Mouse (Mus musculus) intestine, embryonic 16.5 days (tissue): ENCODE measurements around the gene Camta1. TPM values are rescaled to one million over a fixed set of nuclear protein-coding genes. Genes with fewer than 3 reads are reported as not detected.

Experiments
- ATAC-seq: fragments of 200-750 bp; cut with Nextera tagmentation; 2 replicates; pipeline ENCODE4 v1.8.0; 2017; ENCODE audit warnings: moderate TSS enrichment, moderate library complexity
- H3K27ac ChIP-seq: fragments of 300-500 bp; sonication (generic); 2 replicates; pipeline ENCODE4 v1.5.1; 2014; ENCODE audit warnings: mild to moderate bottlenecking, low read length
- H3K27me3 ChIP-seq: fragments of 300-500 bp; sonication (generic); replicated peaks from 2 replicates; pipeline ENCODE4 v1.6.1; 2014; ENCODE audit warnings: low read length, control low read depth, mixed read lengths; ENCODE audit not compliant: control insufficient read depth, insufficient read depth
- H3K36me3 ChIP-seq: fragments of 300-500 bp; sonication (generic); 2 replicates; pipeline ENCODE4 v1.6.1; 2014; ENCODE audit warnings: low read length, control low read depth; ENCODE audit not compliant: control insufficient read depth, insufficient read depth
- H3K4me1 ChIP-seq: fragments of 300-500 bp; sonication (generic); 2 replicates; pipeline ENCODE4 v1.6.1; 2014; ENCODE audit warnings: low read length, control low read depth, mixed read lengths; ENCODE audit not compliant: control insufficient read depth, insufficient read depth
- H3K4me2 ChIP-seq: fragments of 300-500 bp; sonication (generic); 2 replicates; pipeline ENCODE4 v1.6.1; 2014; ENCODE audit warnings: low read depth, low read length, control low read depth
- H3K4me3 ChIP-seq: fragments of 300-500 bp; sonication (generic); 2 replicates; pipeline ENCODE4 v1.5.1; 2014; ENCODE audit warnings: mild to moderate bottlenecking, low read length
- H3K9ac ChIP-seq: fragments of 300-500 bp; sonication (generic); 2 replicates; pipeline ENCODE4 v1.6.1; 2014; ENCODE audit warnings: low read depth, low read length
- H3K9me3 ChIP-seq: fragments of 300-500 bp; sonication (generic); 2 replicates; pipeline ENCODE4 v1.6.1; 2016; ENCODE audit warnings: low read length, control low read depth; ENCODE audit not compliant: control insufficient read depth
- WGBS: fragments of 180-500 bp; shearing (Covaris S2); extraction: QIAGEN DNeasy Blood & Tissue Kit; methylation state at CpG from one replicate; pipeline ENCODE4 v1.1.7; 2014; 5-methylcytosine and 5-hydroxymethylcytosine counted together
- polyA plus RNA-seq: library from polyadenylated mRNA; unstranded; fragments of >200 nt; fragmentation: Nextera tagmentation; extraction: Ambion mirVana; gene quantifications from 2 replicates; pipeline ENCODE4 v1.2.1, GENCODE M21; 2015

Gene Camta1
- polyA plus RNA-seq, 1 experiment from 2014 or later = 69.1 TPM

DNA sequence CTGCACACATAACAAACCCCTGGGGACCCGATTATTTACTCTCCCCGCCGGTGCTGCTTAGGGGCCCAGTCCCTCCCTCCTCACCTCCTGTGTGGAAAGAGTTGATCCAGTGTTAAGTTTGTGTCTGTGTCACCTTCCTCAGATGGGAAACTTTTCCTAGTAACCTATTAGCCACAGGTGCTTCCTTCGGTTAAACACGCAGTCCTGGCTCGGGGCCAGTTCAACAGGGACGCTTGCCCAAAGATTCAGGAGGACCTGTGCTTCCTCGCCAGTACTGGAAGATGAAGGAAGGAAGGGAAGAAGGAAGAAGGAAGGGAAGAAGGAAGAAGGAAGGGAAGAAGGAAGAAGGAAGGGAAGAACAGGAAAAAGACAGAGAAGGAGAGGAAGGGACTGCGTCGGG lies 312.2 kb downstream of the Camta1 start:
- WGBS = 37% methylated on average over 10 of the region's 10 CpGs
- no peak overlapping the region for H3K4me3 ChIP-seq
- H3K4me1 ChIP-seq = no peaks in the 10 kb centered on the region
- no peak overlapping the region for H3K9ac ChIP-seq
- H3K36me3 ChIP-seq = no peaks in the 10 kb centered on the region
- no peak overlapping the region for H3K27ac ChIP-seq
- H3K9me3 ChIP-seq = no peaks in the 10 kb centered on the region
- H3K4me2 ChIP-seq = no peak overlapping the region
- no peaks in the 10 kb centered on the region for H3K27me3 ChIP-seq
- no peak for ATAC-seq

DNA sequence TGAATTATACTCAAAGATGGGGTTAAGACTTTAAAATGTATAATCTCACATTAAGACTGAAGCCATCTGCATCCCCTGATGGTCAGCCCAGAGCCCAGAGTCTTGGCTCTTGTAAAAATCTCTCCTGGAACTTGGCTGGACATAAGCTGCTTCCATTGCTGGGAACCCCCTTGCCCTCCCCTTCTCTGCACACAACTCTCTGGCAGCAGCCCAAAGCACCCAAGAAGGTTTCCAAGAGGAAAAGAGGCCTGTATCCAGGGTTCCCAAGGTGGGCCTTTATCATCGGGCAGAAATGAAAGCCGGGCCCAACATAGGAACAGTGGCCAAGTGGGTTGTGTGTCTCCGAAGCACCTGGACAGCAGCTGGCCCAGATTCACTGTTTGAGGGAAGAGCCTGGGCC lies 316.2 kb downstream of the Camta1 start:
- ATAC-seq = no peak
- WGBS = 74% methylated on average over 3 of the region's 3 CpGs
- Histone ChIP-seq H3K4me1 (no peaks in the 10 kb centered on the region), H3K27ac (no peak overlapping the region), H3K36me3 (no peaks in the 10 kb centered on the region), H3K27me3 (no peaks in the 10 kb centered on the region), H3K9me3 (no peaks in the 10 kb centered on the region), H3K4me2 (no peak overlapping the region), H3K4me3 (no peak overlapping the region), H3K9ac (no peak overlapping the region)

DNA sequence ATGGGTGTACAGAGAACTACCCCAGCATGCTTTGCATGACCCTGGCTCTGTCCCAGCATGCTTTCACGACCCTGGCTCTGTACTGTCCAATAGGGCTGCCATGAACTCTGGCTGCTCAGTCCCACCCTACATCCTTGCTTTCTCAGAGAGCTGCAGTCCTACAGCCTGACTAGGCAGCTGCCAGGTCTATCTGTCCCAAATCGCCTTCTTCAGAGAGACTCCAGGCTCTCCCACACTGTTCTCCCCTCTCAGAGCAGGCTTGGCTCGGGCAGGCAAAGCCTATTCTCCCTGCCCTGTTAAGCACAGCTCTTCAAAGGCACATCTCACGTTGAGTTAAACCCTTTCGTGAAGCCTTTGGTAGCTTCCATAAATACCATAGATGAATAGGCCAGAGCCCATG lies 317.5 kb downstream of the Camta1 start:
- Histone ChIP-seq H3K27ac (no peak overlapping the region), H3K4me2 (no peak overlapping the region), H3K4me3 (no peak overlapping the region), H3K4me1 (no peaks in the 10 kb centered on the region), H3K9ac (no peak overlapping the region), H3K27me3 (no peaks in the 10 kb centered on the region), H3K36me3 (no peaks in the 10 kb centered on the region), H3K9me3 (no peaks in the 10 kb centered on the region)
- ATAC-seq = no peak
- WGBS = 48% methylated on average over 5 of the region's 5 CpGs

DNA sequence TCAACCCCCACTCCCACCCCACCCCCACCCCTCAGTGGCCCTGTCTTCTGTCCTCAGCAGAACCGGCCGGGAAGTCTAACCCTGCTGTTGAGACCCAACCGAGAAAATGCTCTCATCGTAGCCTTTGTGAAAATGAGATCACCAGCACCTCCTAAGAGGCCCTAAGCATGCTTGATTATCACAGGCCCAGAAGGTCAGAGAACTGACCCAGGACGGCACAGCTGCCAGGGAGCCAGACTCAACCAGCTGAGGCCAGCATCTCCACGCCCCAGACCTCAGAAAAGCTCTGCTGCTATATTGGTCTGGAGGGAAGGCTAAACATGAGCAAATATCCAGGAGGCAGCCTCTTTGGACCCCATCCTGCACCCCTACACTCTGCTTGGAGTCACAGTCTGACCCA lies 321.1 kb downstream of the Camta1 start:
- no peak for ATAC-seq
- H3K27ac ChIP-seq = no peak overlapping the region
- H3K27me3 ChIP-seq = no peaks in the 10 kb centered on the region
- no peaks in the 10 kb centered on the region for H3K9me3 ChIP-seq
- no peak overlapping the region for H3K4me3 ChIP-seq
- H3K4me2 ChIP-seq = no peak overlapping the region
- no peaks in the 10 kb centered on the region for H3K36me3 ChIP-seq
- H3K4me1 ChIP-seq = no peaks in the 10 kb centered on the region
- 59% methylated on average over 6 of the region's 6 CpGs for WGBS
- H3K9ac ChIP-seq = no peak overlapping the region

DNA sequence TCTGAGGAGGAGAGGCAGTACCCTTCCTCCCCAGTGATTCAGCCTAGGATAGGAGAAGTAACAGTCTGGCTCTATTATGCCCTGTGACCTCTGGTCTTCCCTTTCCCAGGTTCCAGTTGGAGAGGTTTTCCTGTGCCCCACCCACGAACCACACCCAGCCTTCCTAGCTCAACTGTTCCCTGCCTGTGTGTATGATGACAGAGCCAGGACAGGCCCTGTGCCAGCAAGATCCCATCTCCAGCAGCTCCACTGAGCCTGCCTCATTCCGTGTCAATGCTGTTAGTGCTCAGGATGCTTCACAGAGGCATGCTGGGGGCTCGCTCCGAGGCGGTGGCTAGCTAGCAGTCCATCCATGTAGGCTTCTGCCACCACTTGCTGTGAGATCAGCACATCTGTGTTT lies 321.8 kb downstream of the Camta1 start:
- no peaks in the 10 kb centered on the region for H3K9me3 ChIP-seq
- no peaks in the 10 kb centered on the region for H3K27me3 ChIP-seq
- WGBS = 76% methylated on average over 5 of the region's 5 CpGs
- ATAC-seq = no peak
- no peaks in the 10 kb centered on the region for H3K4me1 ChIP-seq
- H3K4me2 ChIP-seq = no peak overlapping the region
- H3K9ac ChIP-seq = no peak overlapping the region
- H3K36me3 ChIP-seq = no peaks in the 10 kb centered on the region
- no peak overlapping the region for H3K4me3 ChIP-seq
- H3K27ac ChIP-seq = no peak overlapping the region

DNA sequence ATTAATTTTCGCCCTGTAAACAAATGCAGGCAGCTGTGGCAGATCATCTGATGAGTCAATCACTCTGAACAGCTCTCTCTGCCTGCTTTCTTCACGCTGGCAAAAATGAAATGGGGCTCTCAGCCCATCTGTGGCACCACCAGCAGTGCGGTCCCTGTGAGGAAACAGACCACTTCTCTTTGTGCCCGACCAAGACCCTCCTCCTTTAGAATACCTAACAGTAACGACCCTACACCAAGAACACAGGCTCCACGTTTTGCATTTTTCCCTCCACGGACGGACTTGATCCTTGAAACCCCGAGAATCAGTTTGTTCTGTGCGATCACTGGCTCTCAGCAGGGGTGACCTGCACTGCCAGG lies 322.5 kb downstream of the Camta1 start:
- H3K9ac ChIP-seq = no peak overlapping the region
- ATAC-seq = no peak
- 70% methylated on average over 10 of the region's 10 CpGs for WGBS

DNA sequence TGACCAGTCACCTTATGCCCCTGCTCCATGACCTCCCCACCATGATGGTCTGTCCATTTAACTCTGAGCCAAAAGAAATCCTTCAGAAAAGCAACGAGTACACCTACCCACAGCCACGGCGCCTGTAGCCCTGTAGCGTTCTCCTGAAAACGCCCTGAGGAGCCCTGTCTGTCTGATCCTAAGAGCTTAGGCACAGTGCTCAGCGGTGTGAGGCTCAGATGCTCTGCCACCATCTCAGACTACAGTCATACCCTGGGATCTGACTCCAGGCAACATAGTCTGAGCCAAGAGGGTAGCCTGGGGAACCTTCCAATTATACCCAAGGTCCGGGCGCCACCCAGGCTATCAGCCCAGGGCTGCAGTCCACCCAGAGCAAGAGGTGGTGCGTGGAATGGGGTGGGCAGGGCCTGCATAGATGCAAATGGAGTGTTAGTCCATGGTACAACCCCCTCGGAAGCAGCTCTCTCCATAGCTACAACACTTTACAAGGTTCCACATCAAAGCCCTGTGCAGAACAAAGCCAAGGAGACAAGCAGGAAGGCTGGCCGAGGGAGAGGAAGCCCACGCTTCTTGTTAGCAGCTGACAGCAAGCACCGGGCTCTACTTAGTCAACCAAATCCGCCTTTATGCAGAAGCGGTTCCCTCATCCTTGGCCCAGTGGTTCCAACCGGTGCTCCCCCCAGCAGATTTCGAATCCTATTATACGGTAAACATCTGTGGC lies 323.1 kb downstream of the Camta1 start:
- Histone ChIP-seq H3K36me3 (no peaks in the 10 kb centered on the region), H3K9ac (no peak overlapping the region), H3K4me1 (no peaks in the 10 kb centered on the region), H3K4me2 (no peak overlapping the region), H3K4me3 (no peak overlapping the region), H3K27ac (no peak overlapping the region), H3K27me3 (no peaks in the 10 kb centered on the region), H3K9me3 (no peaks in the 10 kb centered on the region)
- no peak for ATAC-seq
- 68% methylated on average over 18 of the region's 18 CpGs for WGBS

More for the DNA sequence above, 322.5 kb downstream of the Camta1 start:
- no peak overlapping the region for H3K4me3 ChIP-seq
- no peaks in the 10 kb centered on the region for H3K9me3 ChIP-seq
- H3K27ac ChIP-seq = no peak overlapping the region
- no peaks in the 10 kb centered on the region for H3K36me3 ChIP-seq
- no peaks in the 10 kb centered on the region for H3K27me3 ChIP-seq
- no peaks in the 10 kb centered on the region for H3K4me1 ChIP-seq
- H3K4me2 ChIP-seq = no peak overlapping the region

DNA sequence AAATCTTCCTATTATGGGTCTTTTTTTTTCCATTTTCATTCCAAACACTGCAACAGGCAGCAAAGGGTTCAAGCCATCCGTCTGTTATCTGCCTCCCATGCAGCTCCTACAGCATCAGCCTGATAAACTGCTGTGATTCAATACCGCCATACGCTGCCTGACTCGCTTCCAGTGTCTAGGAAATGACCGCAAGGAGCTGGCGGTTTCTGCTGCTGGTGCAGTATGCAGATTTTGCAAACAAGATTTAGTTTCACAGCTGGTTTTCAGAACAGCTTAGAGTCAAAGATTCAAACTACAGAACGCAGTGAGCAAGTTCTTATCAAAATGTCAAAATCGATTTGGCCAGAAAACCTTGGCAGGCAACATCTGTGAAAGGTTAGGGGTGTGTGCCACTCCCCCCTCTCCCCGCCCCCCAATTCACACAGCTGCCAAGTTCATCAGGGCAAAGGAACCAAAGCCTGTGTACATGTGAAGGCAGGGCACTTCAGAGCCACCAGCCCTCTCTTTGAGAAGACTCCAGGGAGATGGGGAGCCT lies 325.7 kb downstream of the Camta1 start:
- WGBS = 45% methylated on average over 9 of the region's 9 CpGs
- Histone ChIP-seq H3K27me3 (no peaks in the 10 kb centered on the region), H3K4me2 (no peak overlapping the region), H3K9me3 (no peaks in the 10 kb centered on the region), H3K27ac (no peak overlapping the region), H3K4me3 (no peak overlapping the region), H3K36me3 (no peaks in the 10 kb centered on the region), H3K4me1 (no peaks in the 10 kb centered on the region), H3K9ac (no peak overlapping the region)
- ATAC-seq = no peak

DNA sequence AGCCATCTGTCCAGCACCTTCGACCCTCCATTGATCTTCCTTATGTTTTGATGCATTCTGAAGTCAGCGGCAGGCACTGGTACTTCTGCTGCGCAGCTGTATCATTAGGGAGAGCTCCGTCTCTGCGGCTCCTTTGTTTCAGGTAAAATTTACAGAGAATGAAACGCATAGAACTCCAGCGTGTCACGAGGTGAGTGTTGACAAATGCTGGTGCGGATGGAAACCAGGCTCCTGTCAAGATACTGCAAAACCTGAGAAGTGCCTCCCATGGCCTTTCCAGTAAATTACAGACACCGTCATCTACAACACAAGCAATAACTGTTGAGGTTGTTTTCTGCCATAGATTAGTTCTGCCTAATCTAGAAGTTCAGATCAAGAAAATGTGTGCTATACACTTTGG lies 328.2 kb downstream of the Camta1 start:
- WGBS = 56% methylated on average over 10 of the region's 10 CpGs
- Histone ChIP-seq H3K27me3 (no peaks in the 10 kb centered on the region), H3K4me3 (no peak overlapping the region), H3K36me3 (no peaks in the 10 kb centered on the region), H3K9me3 (no peaks in the 10 kb centered on the region), H3K4me1 (no peaks in the 10 kb centered on the region), H3K27ac (no peak overlapping the region), H3K9ac (no peak overlapping the region), H3K4me2 (no peak overlapping the region)
- no peak for ATAC-seq

DNA sequence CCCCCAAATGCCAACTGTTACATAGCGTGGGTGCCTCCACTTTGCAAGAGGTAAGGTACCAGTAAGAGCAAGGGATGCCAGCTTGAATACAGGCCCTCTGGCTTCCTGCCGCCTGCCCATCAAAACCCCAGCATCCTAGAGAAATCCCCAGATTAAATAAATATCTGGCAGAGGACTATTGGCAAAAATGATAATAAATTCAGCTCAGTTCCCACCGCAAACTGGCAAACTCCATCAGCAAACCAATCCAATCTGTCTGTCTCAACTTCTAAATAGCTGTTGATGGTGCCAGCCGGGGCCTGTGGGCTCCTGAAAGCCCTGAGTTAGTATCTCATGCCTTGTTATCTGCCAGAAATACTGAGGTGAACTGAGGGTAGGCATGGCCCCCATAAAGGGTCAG lies 333.2 kb downstream of the Camta1 start:
- WGBS = 90% methylated on average over 4 of the region's 4 CpGs
- ATAC-seq = no peak
- H3K27me3 ChIP-seq = no peaks in the 10 kb centered on the region

More for the DNA sequence above, 333.2 kb downstream of the Camta1 start:
- H3K27ac ChIP-seq = no peak overlapping the region
- no peaks in the 10 kb centered on the region for H3K36me3 ChIP-seq
- H3K9me3 ChIP-seq = no peaks in the 10 kb centered on the region
- no peak overlapping the region for H3K9ac ChIP-seq
- no peaks in the 10 kb centered on the region for H3K4me1 ChIP-seq
- H3K4me2 ChIP-seq = no peak overlapping the region
- H3K4me3 ChIP-seq = no peak overlapping the region
